Mouse (Mus musculus) stomach, embryonic 16.5 days (tissue): ENCODE measurements around the gene Zfp871. TPM values are rescaled to one million over a fixed set of nuclear protein-coding genes. Genes with fewer than 3 reads are reported as not detected.

Experiments used
- ATAC-seq: fragments of 200-750 bp; cut with Nextera tagmentation; 2 replicates; pipeline ENCODE4 v1.8.0; 2017; ENCODE audit warnings: moderate number of reproducible peaks, moderate TSS enrichment; ENCODE audit not compliant: insufficient read depth, low FRiP score
- H3K27ac ChIP-seq: fragments of 300-500 bp; sonication (generic); 2 replicates; pipeline ENCODE4 v1.5.1; 2014; ENCODE audit warnings: low read length
- H3K27me3 ChIP-seq: fragments of 300-500 bp; sonication (generic); 2 replicates; pipeline ENCODE4 v1.6.1; 2014; ENCODE audit warnings: low read length, control low read depth, mixed read lengths; ENCODE audit not compliant: control insufficient read depth, insufficient read depth
- H3K36me3 ChIP-seq: fragments of 300-500 bp; sonication (generic); 2 replicates; pipeline ENCODE4 v1.6.1; 2014; ENCODE audit warnings: low read length; ENCODE audit not compliant: control insufficient read depth, insufficient read depth
- H3K4me1 ChIP-seq: fragments of 300-500 bp; sonication (generic); 2 replicates; pipeline ENCODE4 v1.6.1; 2014; ENCODE audit warnings: low read length, control low read depth, mixed read lengths; ENCODE audit not compliant: control insufficient read depth, insufficient read depth
- H3K4me2 ChIP-seq: fragments of 300-500 bp; sonication (generic); 2 replicates; pipeline ENCODE4 v1.6.1; 2014; ENCODE audit warnings: low read depth, low read length, mixed read lengths
- H3K4me3 ChIP-seq: fragments of 300-500 bp; sonication (generic); replicated peaks from 2 replicates; pipeline ENCODE4 v1.5.1; 2014; ENCODE audit warnings: mild to moderate bottlenecking, low read length
- H3K9ac ChIP-seq: fragments of 300-500 bp; sonication (generic); 2 replicates; pipeline ENCODE4 v1.6.1; 2014; ENCODE audit warnings: low read length
- H3K9me3 ChIP-seq: fragments of 300-500 bp; sonication (generic); replicated peaks from 2 replicates; pipeline ENCODE4 v1.6.1; 2016; ENCODE audit warnings: low read length, control low read depth; ENCODE audit not compliant: control insufficient read depth
- WGBS: fragments of 180-500 bp; shearing (Covaris S2); extraction: QIAGEN DNeasy Blood & Tissue Kit; methylation state at CpG from one replicate; pipeline ENCODE4 v1.1.7; 2014; 5-methylcytosine and 5-hydroxymethylcytosine counted together
- polyA plus RNA-seq: library from polyadenylated mRNA; unstranded; fragments of >200 nt; fragmentation: Nextera tagmentation; extraction: Ambion mirVana; gene quantifications from 2 replicates; pipeline ENCODE4 v1.2.1, GENCODE M21; 2015

The Zfp871 gene
- 23.6 and 30.6 TPM in 2 replicates for polyA plus RNA-seq

DNA sequence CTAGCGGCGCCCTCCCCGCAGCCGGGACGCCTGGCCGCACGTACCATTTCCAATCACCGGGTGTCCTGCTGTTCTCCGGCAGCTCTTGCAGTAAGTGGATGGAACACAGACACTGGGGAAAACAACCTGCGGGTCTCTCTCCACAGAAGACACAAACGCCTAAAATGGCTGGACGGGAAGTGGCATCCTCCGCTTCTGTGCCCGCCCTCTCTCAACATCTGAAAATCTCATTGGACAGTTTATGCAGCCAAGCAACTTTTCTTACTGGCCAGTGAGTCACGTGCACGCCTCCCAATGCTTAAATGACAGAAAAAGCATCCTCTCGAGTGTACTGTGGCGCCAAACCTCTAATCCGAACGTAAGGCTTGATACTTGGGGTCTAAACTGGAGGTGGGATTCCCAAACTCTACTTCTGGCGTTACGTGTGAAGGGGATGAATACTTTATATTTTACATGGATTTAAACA lies at the start of gene Zfp871:
Gene Zfp871 (minus strand): TSS at position 194 of the 466 bp plus-strand sequence.
- H3K4me3 ChIP-seq, result peak within 1 kb of the TSS; percentile 79
- H3K27me3 ChIP-seq, result no peaks in the 10 kb centered on the region
- H3K4me2 ChIP-seq, result peak within 1 kb of the TSS; percentile 58
- peak; percentile 97 for ATAC-seq
- peaks cover 11% of the 10 kb centered on the region for H3K4me1 ChIP-seq
- H3K27ac ChIP-seq, result peak within 1 kb of the TSS; percentile 96
- H3K9me3 ChIP-seq, result no peaks in the 10 kb centered on the region
- WGBS, result under 1% methylated on average over 22 of the region's 22 CpGs
- peak within 1 kb of the TSS; percentile 92 for H3K9ac ChIP-seq
- peaks cover 8% of the 10 kb centered on the region for H3K36me3 ChIP-seq

- WGBS, result 29% methylated on average over 3 of the region's 3 CpGs
- Histone ChIP-seq H3K4me2 (peak overlapping the region; percentile 92), H3K36me3 (0 out of 2 replicates have a peak, but pooled peaks cover 3% of the 10 kb centered on the region), H3K4me3 (peak overlapping the region; percentile 89), H3K9me3 (no peaks in the 10 kb centered on the region), H3K4me1 (peaks cover 6% of the 10 kb centered on the region; the same call in 1 of the 2 replicates), H3K9ac (no peak overlapping the region), H3K27ac (no peak overlapping the region), H3K27me3 (no peaks in the 10 kb centered on the region)
- no peak for ATAC-seq
These were observed 42.3 kb upstream of the Zfp871 start for GRCm38 (mm10) chr17:32830418-32830782.

- 2% methylated on average over 35 of the region's 35 CpGs for WGBS
- H3K4me3 ChIP-seq, result peak within 1 kb of the TSS; percentile 89
These were observed 41.7 kb upstream of the Zfp871 start, which contains the start of gene Zfp799 for GRCm38 (mm10) chr17:32829540-32830417. Gene Zfp799, minus strand, starts transcription at chr17:32830261.

DNA sequence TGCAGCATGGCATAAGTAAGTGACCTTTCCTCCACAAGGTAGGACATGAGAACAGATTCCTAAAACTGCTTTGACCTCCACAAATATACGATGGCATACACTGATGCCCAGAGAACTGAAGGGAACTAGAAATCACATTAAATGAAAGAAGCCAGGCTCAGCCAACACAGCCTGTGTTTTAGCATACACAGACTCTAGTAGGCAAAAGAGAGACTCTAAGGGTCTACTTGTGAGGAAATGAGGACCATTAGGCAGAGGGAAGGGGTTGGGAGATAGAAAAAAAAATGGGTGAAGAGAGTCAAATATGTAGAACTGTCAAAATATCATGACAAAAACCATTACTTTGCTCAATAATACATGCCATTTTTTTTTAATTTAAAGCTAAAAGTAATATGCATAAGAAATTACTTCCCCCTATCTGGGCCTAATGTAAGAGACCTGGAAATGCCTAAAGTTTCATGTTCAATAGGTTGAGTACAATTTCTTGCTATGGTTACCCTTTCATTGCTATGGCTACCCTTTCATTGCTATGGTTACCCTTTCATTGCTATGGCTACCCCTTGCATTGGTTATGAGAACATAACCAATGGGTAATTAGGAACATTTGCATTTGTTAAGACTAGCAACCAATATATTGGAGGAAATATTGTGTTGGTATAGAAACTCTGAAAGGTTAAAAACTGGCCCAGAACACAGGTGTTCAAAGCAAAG lies 28.1 kb upstream of the Zfp871 start:
- Histone ChIP-seq H3K4me1 (no peaks in the 10 kb centered on the region), H3K9ac (no peak overlapping the region), H3K27me3 (no peaks in the 10 kb centered on the region), H3K9me3 (no peaks in the 10 kb centered on the region), H3K4me3 (no peak overlapping the region), H3K36me3 (peaks cover 16% of the 10 kb centered on the region), H3K4me2 (no peak overlapping the region), H3K27ac (no peak overlapping the region)
- ATAC-seq, result no peak
- WGBS, result 96% methylated on average over 1 of the region's 1 CpGs

More at GRCm38 (mm10) chr17:32829540-32830417, 41.7 kb upstream of the Zfp871 start, which contains the start of gene Zfp799:
- Histone ChIP-seq H3K36me3 (0 out of 2 replicates have a peak, but pooled peaks cover 3% of the 10 kb centered on the region), H3K27me3 (no peaks in the 10 kb centered on the region), H3K27ac (no peak within 1 kb of the TSS; the same call in 1 of the 2 replicates), H3K4me2 (peak within 1 kb of the TSS; percentile 92), H3K9me3 (no peaks in the 10 kb centered on the region), H3K9ac (peak within 1 kb of the TSS; percentile 95), H3K4me1 (peaks cover 6% of the 10 kb centered on the region; the same call in 1 of the 2 replicates)
- ATAC-seq, result peak; percentile 97

GRCm38 (mm10) chr17:32814136-32814535 lies 26.0 kb upstream of the Zfp871 start:
- Histone ChIP-seq H3K4me2 (no peak overlapping the region), H3K27me3 (no peaks in the 10 kb centered on the region), H3K27ac (no peak overlapping the region), H3K4me1 (no peaks in the 10 kb centered on the region), H3K9ac (no peak overlapping the region), H3K9me3 (no peaks in the 10 kb centered on the region), H3K4me3 (no peak overlapping the region), H3K36me3 (no peaks in the 10 kb centered on the region)
- 75% methylated on average over 7 of the region's 7 CpGs for WGBS
- no peak for ATAC-seq

DNA sequence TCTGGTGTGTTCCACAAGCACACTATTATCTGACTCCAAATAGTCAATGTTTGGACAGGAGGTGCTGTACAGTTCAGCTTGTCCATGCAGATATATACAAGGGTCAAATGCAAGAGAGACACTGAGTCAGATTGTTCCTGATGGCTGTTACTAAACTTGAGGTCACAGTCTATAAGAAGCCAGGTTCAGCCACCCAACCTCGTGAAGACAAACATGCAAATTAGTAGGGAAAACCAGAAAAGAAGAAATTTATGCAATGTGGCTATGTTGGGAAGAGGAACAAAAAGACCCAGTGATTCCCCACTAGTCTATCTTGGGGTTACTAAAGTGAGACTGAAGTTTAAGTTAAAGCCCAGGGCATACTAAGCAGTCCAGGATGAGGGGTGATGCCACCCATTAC lies 22.6 kb upstream of the Zfp871 start:
- ATAC-seq, result no peak
- Histone ChIP-seq H3K36me3 (no peaks in the 10 kb centered on the region), H3K27ac (no peak overlapping the region), H3K9ac (no peak overlapping the region), H3K4me3 (no peak overlapping the region), H3K9me3 (no peaks in the 10 kb centered on the region), H3K27me3 (no peaks in the 10 kb centered on the region), H3K4me1 (peaks cover 3% of the 10 kb centered on the region), H3K4me2 (no peak overlapping the region)
- WGBS, result 35% methylated on average over 1 of the region's 1 CpGs

GRCm38 (mm10) chr17:32809544-32810374 lies 21.7 kb upstream of the Zfp871 start, which contains the start of gene Zfp811:
Gene Zfp811, minus strand, starts transcription at chr17:32809931.
- Histone ChIP-seq H3K27ac (peak within 1 kb of the TSS; percentile 46; the same call in 1 of the 2 replicates), H3K4me1 (peaks cover 3% of the 10 kb centered on the region), H3K36me3 (no peaks in the 10 kb centered on the region), H3K27me3 (no peaks in the 10 kb centered on the region), H3K9ac (peak within 1 kb of the TSS; percentile 57), H3K4me2 (peak within 1 kb of the TSS; percentile 64), H3K9me3 (no peaks in the 10 kb centered on the region), H3K4me3 (peak within 1 kb of the TSS; percentile 48)
- WGBS, result 2% methylated on average over 17 of the region's 17 CpGs
- peak; percentile 86 for ATAC-seq

- WGBS, result 9% methylated on average over 8 of the region's 8 CpGs
- H3K4me2 ChIP-seq, result peak overlapping the region; percentile 64
- H3K9ac ChIP-seq, result peak overlapping the region; percentile 44
- no peaks in the 10 kb centered on the region for H3K9me3 ChIP-seq
- H3K36me3 ChIP-seq, result no peaks in the 10 kb centered on the region
- H3K27me3 ChIP-seq, result no peaks in the 10 kb centered on the region
- H3K27ac ChIP-seq, result no peak overlapping the region
- H3K4me3 ChIP-seq, result peak overlapping the region; percentile 48
- ATAC-seq, result no peak
- peaks cover 3% of the 10 kb centered on the region for H3K4me1 ChIP-seq
These were observed 20.8 kb upstream of the Zfp871 start for GRCm38 (mm10) chr17:32808921-32809320.
